Mouse (Mus musculus) frontal cortex, postnatal 36 days (tissue): ENCODE data around the gene B3gnt6.
A peak's percentile ranks its signal among the peaks of the same experiment; 100 is the strongest.

Source experiments
- DNase-seq, 2 experiments: peaks; one replicate each; pipeline ENCODE4 v3.0.0; 2022; ENCODE audit warnings: low spot score in 2 of 2

B3gnt6 gene

GRCm38 (mm10) chr7:98148721-98149407 is 50.4 kb downstream of the B3gnt6 start:
- no peak for DNase-seq

- no peak for DNase-seq
These were observed 51.5 kb downstream of the B3gnt6 start for GRCm38 (mm10) chr7:98147766-98148165.

- no peak for DNase-seq
These were observed 52.8 kb downstream of the B3gnt6 start for GRCm38 (mm10) chr7:98146447-98146845.

GRCm38 (mm10) chr7:98145842-98146446 is 53.3 kb downstream of the B3gnt6 start:
- DNase-seq: peak in 1 of 2 experiments; percentile 23

- DNase-seq: no peak
These were observed 53.9 kb downstream of the B3gnt6 start, which contains the start of gene Omp for GRCm38 (mm10) chr7:98145402-98145801. Omp (minus strand) TSS chr7:98145502.

DNA sequence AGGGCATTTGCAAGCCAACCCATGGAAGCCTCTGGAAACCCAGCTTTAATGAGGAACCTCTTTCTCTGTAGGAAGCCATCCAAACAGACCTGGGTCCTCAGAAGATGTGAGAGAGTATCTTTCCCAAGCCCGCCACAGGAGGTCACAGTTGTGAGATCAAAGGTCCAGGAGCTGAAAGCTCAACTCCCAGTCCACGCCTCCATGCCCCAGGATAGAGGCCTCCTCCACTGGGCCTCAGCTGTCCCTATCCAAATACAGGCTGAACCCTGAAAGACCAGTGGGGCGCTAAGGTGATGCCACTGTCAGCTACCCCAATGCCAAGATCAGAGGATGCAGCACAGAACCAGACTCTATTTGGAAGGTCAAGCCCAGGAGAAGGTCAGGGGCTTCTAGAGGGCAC is 56.6 kb downstream of the B3gnt6 start:
- no peak for DNase-seq
